Mouse (Mus musculus) brain, adult 2 months (tissue): ENCODE data around the gene Tmcc2.
A peak's percentile ranks its signal among the peaks of the same experiment; 100 is the strongest.
"Not testable (repeated sequence)": the region's sequence is repeated elsewhere in the genome, so short reads cannot be mapped to it uniquely, and the experiment has no call there.

Source experiments
- DNase-seq: peaks from one replicate; pipeline ENCODE4 v3.0.0; 2011; ENCODE audit warnings: low read depth, low spot score

Gene Tmcc2

GRCm38 (mm10) chr1:132367692-132368506, 23.2 kb downstream of the Tmcc2 start:
- peak; percentile 95 for DNase-seq

- DNase-seq, result peak; percentile 41
These were observed 24.1 kb downstream of the Tmcc2 start for GRCm38 (mm10) chr1:132366937-132367336.

- DNase-seq, result peak; percentile 75
These were observed 24.8 kb downstream of the Tmcc2 start for GRCm38 (mm10) chr1:132366235-132366634.

GRCm38 (mm10) chr1:132365645-132366044, 25.4 kb downstream of the Tmcc2 start:
- no peak for DNase-seq

GRCm38 (mm10) chr1:132364896-132365557, 26.1 kb downstream of the Tmcc2 start:
- DNase-seq, result peak; percentile 86

GRCm38 (mm10) chr1:132364388-132364787, 26.7 kb downstream of the Tmcc2 start:
- peak; percentile 91 for DNase-seq

GRCm38 (mm10) chr1:132361959-132362358, 29.1 kb downstream of the Tmcc2 start:
- no peak for DNase-seq

- no peak for DNase-seq
These were observed 34.2 kb downstream of the Tmcc2 start for GRCm38 (mm10) chr1:132356841-132357240.

- DNase-seq, result peak; percentile 94
These were observed 35.2 kb downstream of the Tmcc2 start for GRCm38 (mm10) chr1:132355841-132356242.

- DNase-seq, result no peak
These were observed 35.9 kb downstream of the Tmcc2 start for GRCm38 (mm10) chr1:132355162-132355601.

- no peak for DNase-seq
These were observed 36.8 kb downstream of the Tmcc2 start for GRCm38 (mm10) chr1:132354234-132354633.

- DNase-seq, result no peak
These were observed 37.7 kb downstream of the Tmcc2 start for GRCm38 (mm10) chr1:132353389-132353788.

- DNase-seq, result no peak
These were observed 40.0 kb downstream of the Tmcc2 start for GRCm38 (mm10) chr1:132351058-132351457.

- not testable (repeated sequence) for DNase-seq
These were observed 41.5 kb downstream of the Tmcc2 start for GRCm38 (mm10) chr1:132349601-132350000.

GRCm38 (mm10) chr1:132349049-132349448, 42.0 kb downstream of the Tmcc2 start:
- not testable (repeated sequence) for DNase-seq

GRCm38 (mm10) chr1:132348401-132348800, 42.7 kb downstream of the Tmcc2 start:
- DNase-seq, result no peak

GRCm38 (mm10) chr1:132346951-132347350, 44.1 kb downstream of the Tmcc2 start:
- DNase-seq, result no peak

GRCm38 (mm10) chr1:132346134-132346851, 44.8 kb downstream of the Tmcc2 start:
- DNase-seq, result no peak

GRCm38 (mm10) chr1:132345514-132345913, 45.6 kb downstream of the Tmcc2 start:
- DNase-seq, result no peak

GRCm38 (mm10) chr1:132343656-132344055, 47.4 kb downstream of the Tmcc2 start:
- no peak for DNase-seq

- DNase-seq, result no peak
These were observed 47.9 kb downstream of the Tmcc2 start for GRCm38 (mm10) chr1:132343191-132343590.

GRCm38 (mm10) chr1:132342518-132342917, 48.6 kb downstream of the Tmcc2 start:
- DNase-seq, result no peak
